Mouse (Mus musculus): Measurements from ENCODE around the gene Ccdc69. TPM values are rescaled to one million over a fixed set of nuclear protein-coding genes. Genes with fewer than 3 reads are reported as not detected.
A peak's percentile ranks its signal among the peaks of the same experiment; 100 is the strongest.

The Ccdc69 gene
- polyA plus RNA-seq, 1 experiment from 2014 or later: 0.14 TPM

DNA sequence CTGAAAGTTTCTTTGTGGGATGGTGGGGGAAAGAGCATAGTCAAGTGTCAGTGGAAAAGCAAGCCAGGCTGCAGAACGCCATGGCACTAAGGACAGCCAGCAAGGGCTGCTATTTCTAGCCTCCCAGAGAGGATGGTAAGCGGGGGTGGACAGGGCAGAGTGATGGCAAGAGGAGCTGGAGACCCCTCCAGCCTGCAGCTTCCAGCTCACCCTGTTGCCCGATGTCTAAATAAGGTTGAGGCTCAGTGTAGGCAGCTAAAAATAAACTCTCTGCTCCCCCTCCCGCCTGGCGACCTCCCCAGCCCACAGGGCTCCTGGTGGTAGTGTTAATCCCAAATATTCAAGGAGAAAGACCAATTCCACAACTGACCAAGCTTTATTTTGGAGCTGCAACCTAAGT lies 7.5 kb upstream of the Ccdc69 start:
- no peak overlapping the region for H3K9ac ChIP-seq (replicated peaks; ENCODE audit: low read length)
- ATAC-seq (ENCODE audit: low FRiP score, low TSS enrichment) (no peak), DNase-seq (no peak)
- no peaks in the 10 kb centered on the region for H3K9me3 ChIP-seq (ENCODE audit: control insufficient read depth, low read length)
- no peaks in the 10 kb centered on the region for H3K4me1 ChIP-seq (ENCODE audit: control insufficient read depth, insufficient read depth, low read length)
- H3K36me3 ChIP-seq (ENCODE audit: control insufficient read depth, insufficient read depth, low read length): no peaks in the 10 kb centered on the region
- 62% methylated on average over 5 of the region's 5 CpGs for WGBS
- no peak overlapping the region for H3K4me2 ChIP-seq (ENCODE audit: low read length)
- H3K27me3 ChIP-seq (ENCODE audit: control insufficient read depth, insufficient read depth, low read length): no peaks in the 10 kb centered on the region
- no peak overlapping the region for H3K4me3 ChIP-seq (replicated peaks; ENCODE audit: low read depth, low read length)
- no peak overlapping the region for H3K27ac ChIP-seq (replicated peaks; ENCODE audit: low read depth, low read length)

- WGBS: 79% methylated on average over 4 of the region's 4 CpGs
- ATAC-seq (ENCODE audit: low FRiP score, low TSS enrichment) (no peak), DNase-seq (no peak)
- Histone ChIP-seq H3K4me2 (ENCODE audit: low read length) (no peak overlapping the region), H3K4me1 (ENCODE audit: control insufficient read depth, insufficient read depth, low read length) (no peaks in the 10 kb centered on the region), H3K36me3 (ENCODE audit: control insufficient read depth, insufficient read depth, low read length) (no peaks in the 10 kb centered on the region), H3K9ac (replicated peaks; ENCODE audit: low read length) (no peak overlapping the region), H3K27me3 (ENCODE audit: control insufficient read depth, insufficient read depth, low read length) (no peaks in the 10 kb centered on the region), H3K27ac (replicated peaks; ENCODE audit: low read depth, low read length) (no peak overlapping the region), H3K9me3 (ENCODE audit: control insufficient read depth, low read length) (no peaks in the 10 kb centered on the region), H3K4me3 (replicated peaks; ENCODE audit: low read depth, low read length) (no peak overlapping the region)
Measured at GRCm38 (mm10) chr11:55084629-55085028, 6.7 kb upstream of the Ccdc69 start.

GRCm38 (mm10) chr11:55081206-55081605 lies 3.3 kb upstream of the Ccdc69 start:
- no peak for ATAC-seq (ENCODE audit: low FRiP score, low TSS enrichment)
- Histone ChIP-seq H3K9me3 (ENCODE audit: control insufficient read depth, low read length) (no peaks in the 10 kb centered on the region), H3K36me3 (ENCODE audit: control insufficient read depth, insufficient read depth, low read length) (no peaks in the 10 kb centered on the region), H3K4me1 (ENCODE audit: control insufficient read depth, insufficient read depth, low read length) (no peaks in the 10 kb centered on the region), H3K27ac (replicated peaks; ENCODE audit: low read depth, low read length) (no peak overlapping the region), H3K4me2 (ENCODE audit: low read length) (no peak overlapping the region), H3K27me3 (ENCODE audit: control insufficient read depth, insufficient read depth, low read length) (no peaks in the 10 kb centered on the region), H3K9ac (replicated peaks; ENCODE audit: low read length) (no peak overlapping the region), H3K4me3 (replicated peaks; ENCODE audit: low read depth, low read length) (no peak overlapping the region)
- DNase-seq: no peak
- WGBS: 92% methylated on average over 9 of the region's 9 CpGs

DNA sequence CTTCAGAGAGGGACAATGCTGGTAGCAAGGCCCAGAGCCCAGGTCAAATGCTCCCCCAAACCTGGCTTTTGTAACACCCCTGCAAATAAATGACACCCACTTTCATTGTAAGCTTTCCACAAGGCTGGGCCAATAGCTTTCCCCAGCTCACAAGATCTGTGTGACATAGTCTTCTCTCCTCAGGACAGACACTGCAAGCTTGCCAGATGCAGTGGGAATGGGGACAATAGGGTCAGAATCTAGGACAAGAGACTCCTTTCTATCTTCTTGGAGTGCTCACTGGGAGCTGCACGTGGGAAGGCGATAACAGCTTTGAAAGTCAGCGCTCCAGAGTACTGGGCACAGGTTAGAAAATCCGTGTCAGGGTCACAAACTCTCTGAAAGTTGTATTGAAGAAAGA lies 1.2 kb upstream of the Ccdc69 start:
- WGBS: 73% methylated on average over 4 of the region's 4 CpGs

GRCm38 (mm10) chr11:55078502-55078901 lies 571 bp upstream of the Ccdc69 start:
- no peak overlapping the region for H3K27ac ChIP-seq (replicated peaks; ENCODE audit: low read depth, low read length)
- no peak overlapping the region for H3K4me3 ChIP-seq (replicated peaks; ENCODE audit: low read depth, low read length)
- H3K9me3 ChIP-seq (ENCODE audit: control insufficient read depth, low read length): no peaks in the 10 kb centered on the region
- H3K27me3 ChIP-seq (ENCODE audit: control insufficient read depth, insufficient read depth, low read length): no peaks in the 10 kb centered on the region
- peak overlapping the region; percentile 86; the same call in 1 of the 2 replicates for H3K4me2 ChIP-seq (ENCODE audit: low read length)
- WGBS: 58% methylated on average over 3 of the region's 3 CpGs
- no peaks in the 10 kb centered on the region for H3K36me3 ChIP-seq (ENCODE audit: control insufficient read depth, insufficient read depth, low read length)
- DNase-seq (no peak), ATAC-seq (ENCODE audit: low FRiP score, low TSS enrichment) (no peak)
- no peaks in the 10 kb centered on the region for H3K4me1 ChIP-seq (ENCODE audit: control insufficient read depth, insufficient read depth, low read length)
- no peak overlapping the region for H3K9ac ChIP-seq (replicated peaks; ENCODE audit: low read length)

More for the DNA sequence above, 1.2 kb upstream of the Ccdc69 start:
- ATAC-seq (ENCODE audit: low FRiP score, low TSS enrichment): no peak
- no peaks in the 10 kb centered on the region for H3K27me3 ChIP-seq (ENCODE audit: control insufficient read depth, insufficient read depth, low read length)
- no peak overlapping the region for H3K9ac ChIP-seq (replicated peaks; ENCODE audit: low read length)
- no peak overlapping the region for H3K4me3 ChIP-seq (replicated peaks; ENCODE audit: low read depth, low read length)
- no peak overlapping the region for H3K27ac ChIP-seq (replicated peaks; ENCODE audit: low read depth, low read length)
- no peaks in the 10 kb centered on the region for H3K4me1 ChIP-seq (ENCODE audit: control insufficient read depth, insufficient read depth, low read length)
- no peak for DNase-seq
- H3K9me3 ChIP-seq (ENCODE audit: control insufficient read depth, low read length): no peaks in the 10 kb centered on the region
- no peak overlapping the region for H3K4me2 ChIP-seq (ENCODE audit: low read length)
- no peaks in the 10 kb centered on the region for H3K36me3 ChIP-seq (ENCODE audit: control insufficient read depth, insufficient read depth, low read length)

DNA sequence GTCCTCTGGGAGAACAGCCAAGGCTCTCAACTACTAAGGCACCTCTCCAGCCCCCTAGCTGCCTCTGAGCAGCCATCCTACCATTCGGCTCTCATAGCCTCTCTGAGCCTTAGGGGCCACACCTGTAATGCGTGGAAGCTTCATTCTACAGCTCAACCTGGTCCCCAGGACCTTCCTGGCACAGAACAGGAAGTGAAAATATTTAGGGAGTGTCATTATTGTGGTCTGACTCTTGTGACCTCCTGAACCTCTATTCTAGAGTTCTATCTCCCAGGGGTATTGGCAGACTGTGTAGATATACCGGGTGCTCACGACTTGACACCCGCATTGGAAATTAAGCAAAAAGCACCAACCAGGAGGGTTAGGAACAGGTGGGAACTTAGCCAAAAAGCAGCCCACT lies 1.7 kb downstream of the Ccdc69 start:
- no peaks in the 10 kb centered on the region for H3K4me1 ChIP-seq (ENCODE audit: control insufficient read depth, insufficient read depth, low read length)
- H3K27ac ChIP-seq (replicated peaks; ENCODE audit: low read depth, low read length): no peak overlapping the region
- no peak overlapping the region for H3K4me2 ChIP-seq (ENCODE audit: low read length)
- no peaks in the 10 kb centered on the region for H3K36me3 ChIP-seq (ENCODE audit: control insufficient read depth, insufficient read depth, low read length)
- WGBS: 94% methylated on average over 5 of the region's 5 CpGs
- ATAC-seq (ENCODE audit: low FRiP score, low TSS enrichment): no peak
- no peaks in the 10 kb centered on the region for H3K9me3 ChIP-seq (ENCODE audit: control insufficient read depth, low read length)
- DNase-seq: no peak
- no peak overlapping the region for H3K9ac ChIP-seq (replicated peaks; ENCODE audit: low read length)
- H3K4me3 ChIP-seq (replicated peaks; ENCODE audit: low read depth, low read length): no peak overlapping the region
- H3K27me3 ChIP-seq (ENCODE audit: control insufficient read depth, insufficient read depth, low read length): no peaks in the 10 kb centered on the region

GRCm38 (mm10) chr11:55075602-55076001 lies 2.3 kb downstream of the Ccdc69 start:
- no peaks in the 10 kb centered on the region for H3K27me3 ChIP-seq (ENCODE audit: control insufficient read depth, insufficient read depth, low read length)
- ATAC-seq (ENCODE audit: low FRiP score, low TSS enrichment): no peak
- H3K36me3 ChIP-seq (ENCODE audit: control insufficient read depth, insufficient read depth, low read length): no peaks in the 10 kb centered on the region
- H3K27ac ChIP-seq (replicated peaks; ENCODE audit: low read depth, low read length): no peak overlapping the region
- no peak overlapping the region for H3K4me2 ChIP-seq (ENCODE audit: low read length)
- no peaks in the 10 kb centered on the region for H3K9me3 ChIP-seq (ENCODE audit: control insufficient read depth, low read length)
- DNase-seq: no peak
- 74% methylated on average over 2 of the region's 2 CpGs for WGBS
- H3K9ac ChIP-seq (replicated peaks; ENCODE audit: low read length): no peak overlapping the region
- no peaks in the 10 kb centered on the region for H3K4me1 ChIP-seq (ENCODE audit: control insufficient read depth, insufficient read depth, low read length)
- H3K4me3 ChIP-seq (replicated peaks; ENCODE audit: low read depth, low read length): no peak overlapping the region

DNA sequence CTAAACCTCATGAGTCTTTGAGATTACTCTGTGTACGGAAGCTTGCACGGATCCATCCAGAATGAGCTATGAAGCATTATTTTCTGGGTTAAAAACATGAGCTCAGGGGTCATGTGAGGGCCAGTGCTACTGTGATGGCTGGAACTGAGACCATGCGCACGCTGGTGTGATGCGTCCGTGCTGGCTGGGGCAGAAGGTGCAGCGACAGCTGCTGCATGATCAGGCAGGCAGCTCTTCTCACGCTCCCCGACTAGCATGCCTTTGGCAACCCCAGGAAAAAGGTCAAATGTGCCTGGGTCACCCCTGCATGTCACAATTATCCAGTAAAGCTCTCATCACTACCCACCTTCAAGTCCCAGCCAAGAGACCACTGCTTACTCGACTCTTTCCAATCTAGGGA lies 4.7 kb downstream of the Ccdc69 start:
- no peak for ATAC-seq (ENCODE audit: low FRiP score, low TSS enrichment)
- WGBS: 87% methylated on average over 10 of the region's 10 CpGs

GRCm38 (mm10) chr11:55072467-55072866 lies 5.5 kb downstream of the Ccdc69 start:
- WGBS: 89% methylated on average over 8 of the region's 8 CpGs
- Histone ChIP-seq H3K9ac (replicated peaks; ENCODE audit: low read length) (no peak overlapping the region), H3K4me3 (replicated peaks; ENCODE audit: low read depth, low read length) (no peak overlapping the region)

More for the DNA sequence above, 4.7 kb downstream of the Ccdc69 start:
- Histone ChIP-seq H3K4me1 (ENCODE audit: control insufficient read depth, insufficient read depth, low read length) (no peaks in the 10 kb centered on the region), H3K4me3 (replicated peaks; ENCODE audit: low read depth, low read length) (no peak overlapping the region), H3K27ac (replicated peaks; ENCODE audit: low read depth, low read length) (no peak overlapping the region), H3K27me3 (ENCODE audit: control insufficient read depth, insufficient read depth, low read length) (no peaks in the 10 kb centered on the region), H3K9ac (replicated peaks; ENCODE audit: low read length) (no peak overlapping the region), H3K9me3 (ENCODE audit: control insufficient read depth, low read length) (no peaks in the 10 kb centered on the region), H3K4me2 (ENCODE audit: low read length) (no peak overlapping the region), H3K36me3 (ENCODE audit: control insufficient read depth, insufficient read depth, low read length) (no peaks in the 10 kb centered on the region)
- no peak for DNase-seq

More at GRCm38 (mm10) chr11:55072467-55072866, 5.5 kb downstream of the Ccdc69 start:
- no peaks in the 10 kb centered on the region for H3K9me3 ChIP-seq (ENCODE audit: control insufficient read depth, low read length)
- no peak overlapping the region for H3K4me2 ChIP-seq (ENCODE audit: low read length)
- no peaks in the 10 kb centered on the region for H3K27me3 ChIP-seq (ENCODE audit: control insufficient read depth, insufficient read depth, low read length)
- H3K27ac ChIP-seq (replicated peaks; ENCODE audit: low read depth, low read length): no peak overlapping the region
- H3K36me3 ChIP-seq (ENCODE audit: control insufficient read depth, insufficient read depth, low read length): no peaks in the 10 kb centered on the region
- no peak for ATAC-seq (ENCODE audit: low FRiP score, low TSS enrichment)
- no peaks in the 10 kb centered on the region for H3K4me1 ChIP-seq (ENCODE audit: control insufficient read depth, insufficient read depth, low read length)
- no peak for DNase-seq
